Mouse (Mus musculus) forebrain, embryonic 16.5 days (tissue): ENCODE measurements around the gene Tgtp2. TPM values are rescaled to one million over a fixed set of nuclear protein-coding genes. Genes with fewer than 3 reads are reported as not detected.
"Not testable (repeated sequence)": the region's sequence is repeated elsewhere in the genome, so short reads cannot be mapped to it uniquely, and the experiment has no call there.

ENCODE experiments used
- ATAC-seq: fragments of 200-750 bp; cut with Nextera tagmentation; 2 replicates; pipeline ENCODE4 v1.8.0; 2017; ENCODE audit warnings: mild to moderate bottlenecking, moderate library complexity
- H3K27ac ChIP-seq: fragments of 300-500 bp; sonication (generic); 2 replicates; pipeline ENCODE4 v1.5.1; 2014; ENCODE audit warnings: low read length, control low read depth
- H3K27me3 ChIP-seq: fragments of 300-500 bp; sonication (generic); replicated peaks from 2 replicates; pipeline ENCODE4 v1.6.1; 2014; ENCODE audit warnings: low read length; ENCODE audit not compliant: control insufficient read depth, insufficient read depth
- H3K36me3 ChIP-seq: fragments of 300-500 bp; sonication (generic); 2 replicates; pipeline ENCODE4 v1.6.1; 2014; ENCODE audit not compliant: control insufficient read depth, insufficient read depth
- H3K4me1 ChIP-seq: fragments of 300-500 bp; sonication (generic); replicated peaks from 2 replicates; pipeline ENCODE4 v1.6.1; 2014; ENCODE audit warnings: low read length; ENCODE audit not compliant: control insufficient read depth, insufficient read depth
- H3K4me2 ChIP-seq: fragments of 300-500 bp; sonication (generic); 2 replicates; pipeline ENCODE4 v1.6.1; 2014; ENCODE audit warnings: mild to moderate bottlenecking, low read length, control low read depth
- H3K4me3 ChIP-seq: fragments of 300-500 bp; sonication (generic); replicated peaks from 2 replicates; pipeline ENCODE4 v1.5.1; 2014; ENCODE audit warnings: mild to moderate bottlenecking, low read length, control low read depth
- H3K9ac ChIP-seq: fragments of 300-500 bp; sonication (generic); replicated peaks from 2 replicates; pipeline ENCODE4 v1.6.1; 2014; ENCODE audit warnings: low read depth, low read length, control low read depth
- H3K9me3 ChIP-seq: fragments of 300-500 bp; sonication (generic); 2 replicates; pipeline ENCODE4 v1.6.1; 2016; ENCODE audit warnings: low read length; ENCODE audit not compliant: control insufficient read depth
- WGBS: fragments of 180-500 bp; shearing (Covaris S2); extraction: QIAGEN DNeasy Blood & Tissue Kit; methylation state at CpG from one replicate; pipeline ENCODE4 v1.1.7; 2014; 5-methylcytosine and 5-hydroxymethylcytosine counted together
- polyA plus RNA-seq: library from polyadenylated mRNA; unstranded; fragments of >200 nt; fragmentation: Nextera tagmentation; extraction: Ambion mirVana; gene quantifications from 2 replicates; pipeline ENCODE4 v1.2.1, GENCODE M21; 2015

The Tgtp2 gene
- not detected in 2 replicates for polyA plus RNA-seq

GRCm38 (mm10) chr11:49063713-49064469, at the start of gene Tgtp2:
Gene Tgtp2 (minus strand): TSS chr11:49064206.
- not testable (repeated sequence) for H3K9ac ChIP-seq, H3K4me1 ChIP-seq, ATAC-seq, H3K9me3 ChIP-seq, H3K27me3 ChIP-seq, H3K4me2 ChIP-seq, H3K4me3 ChIP-seq, H3K36me3 ChIP-seq, H3K27ac ChIP-seq
- WGBS = 87% methylated on average over 5 of the region's 5 CpGs

GRCm38 (mm10) chr11:49112624-49113219, 48.7 kb upstream of the Tgtp2 start:
- Histone ChIP-seq H3K27me3 (no peaks in the 10 kb centered on the region), H3K4me1 (no peaks in the 10 kb centered on the region), H3K4me2 (no peak overlapping the region), H3K9ac (no peak overlapping the region), H3K9me3 (no peaks in the 10 kb centered on the region), H3K27ac (no peak overlapping the region), H3K4me3 (no peak overlapping the region), H3K36me3 (no peaks in the 10 kb centered on the region)
- no peak for ATAC-seq
- 87% methylated on average over 6 of the region's 6 CpGs for WGBS

DNA sequence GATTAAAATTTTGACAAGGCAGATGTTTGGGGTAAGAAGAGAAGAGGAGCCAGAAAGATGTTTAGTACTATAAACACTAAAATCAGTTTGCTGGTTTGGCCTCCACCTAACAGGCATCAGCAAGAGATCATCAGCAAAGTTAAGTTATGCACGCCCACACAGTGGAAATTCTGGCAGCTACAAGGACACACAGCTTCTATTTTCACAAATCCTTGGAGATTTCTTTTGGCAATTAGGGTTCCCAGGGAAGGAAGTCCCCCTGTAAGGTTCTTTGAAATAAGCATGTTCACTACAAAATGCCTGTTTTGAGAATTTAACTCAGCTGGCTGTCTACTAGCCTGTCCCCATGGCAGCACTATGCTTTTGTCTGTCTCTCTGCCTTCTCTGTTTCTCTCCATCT, 47.0 kb upstream of the Tgtp2 start:
- H3K4me1 ChIP-seq = no peaks in the 10 kb centered on the region
- 67% methylated on average over 1 of the region's 1 CpGs for WGBS
- H3K27ac ChIP-seq = no peak overlapping the region
- H3K27me3 ChIP-seq = no peaks in the 10 kb centered on the region
- H3K36me3 ChIP-seq = no peaks in the 10 kb centered on the region
- no peak for ATAC-seq
- H3K9me3 ChIP-seq = no peaks in the 10 kb centered on the region
- H3K4me3 ChIP-seq = no peak overlapping the region
- no peak overlapping the region for H3K4me2 ChIP-seq
- H3K9ac ChIP-seq = no peak overlapping the region

DNA sequence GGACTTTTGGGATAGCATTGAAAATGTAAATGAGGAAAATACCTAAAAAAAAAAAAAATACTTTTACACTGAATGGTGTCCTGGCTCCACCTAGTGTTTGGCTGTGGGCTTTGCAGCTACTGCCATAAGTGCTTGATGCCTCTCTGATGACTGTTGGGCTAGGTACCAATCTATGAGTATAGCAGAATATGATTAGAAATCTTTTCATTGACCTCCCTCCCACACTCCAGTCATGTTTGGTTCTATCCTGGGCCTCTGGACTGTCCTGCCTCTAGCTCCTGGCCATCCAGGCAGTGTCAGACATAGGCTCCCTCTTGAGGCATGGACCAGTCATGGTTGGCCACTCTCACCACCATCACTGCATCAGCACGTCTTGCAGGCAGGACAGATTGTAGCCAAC, 44.8 kb upstream of the Tgtp2 start:
- Histone ChIP-seq H3K27ac (no peak overlapping the region), H3K9ac (no peak overlapping the region), H3K4me2 (no peak overlapping the region), H3K4me3 (no peak overlapping the region), H3K36me3 (no peaks in the 10 kb centered on the region), H3K9me3 (no peaks in the 10 kb centered on the region), H3K27me3 (no peaks in the 10 kb centered on the region), H3K4me1 (no peaks in the 10 kb centered on the region)
- WGBS = 24% methylated on average over 1 of the region's 1 CpGs
- no peak for ATAC-seq

DNA sequence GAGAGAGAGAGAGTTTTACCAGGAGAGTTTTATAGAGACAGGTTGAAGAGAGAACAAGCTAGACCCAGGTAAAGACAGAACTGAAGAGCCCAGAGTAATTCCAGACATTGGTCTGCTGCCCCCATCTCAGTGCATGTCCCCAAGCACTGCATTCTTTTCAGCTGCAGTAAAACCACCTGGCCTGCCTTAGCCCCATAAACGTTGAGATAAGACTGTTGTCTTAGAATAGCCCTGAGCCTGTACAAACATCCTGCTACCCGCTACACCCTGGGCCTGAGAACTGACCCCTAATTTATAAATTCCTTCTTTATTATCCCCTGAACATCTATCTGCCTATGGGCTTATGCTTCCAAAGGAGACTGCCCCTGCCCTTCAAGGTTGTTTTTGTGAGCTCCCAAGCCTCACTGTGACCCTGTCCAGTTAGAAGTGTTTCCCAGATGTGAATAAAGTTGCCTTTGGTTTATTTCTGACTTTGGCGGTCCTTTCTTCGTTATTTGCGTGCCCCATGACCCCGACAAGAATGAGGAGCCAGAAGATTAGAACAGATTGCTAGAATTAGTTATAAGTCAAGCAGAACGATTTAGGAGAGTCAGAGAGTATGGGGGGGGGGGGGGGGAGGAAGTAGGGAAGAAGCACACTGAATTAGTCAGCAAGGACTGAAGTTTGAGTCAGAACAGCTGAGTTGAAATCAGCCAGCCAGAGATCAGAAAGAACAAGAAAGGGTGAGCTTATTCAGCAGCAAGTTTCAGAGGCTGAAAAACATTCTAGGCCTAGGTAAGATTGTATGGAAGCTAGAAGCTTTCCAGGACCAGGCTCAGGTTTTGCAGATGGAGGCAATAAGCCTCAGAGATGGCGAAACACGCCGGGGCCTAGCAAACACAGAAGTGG, 43.9 kb upstream of the Tgtp2 start:
- Histone ChIP-seq H3K9me3 (no peaks in the 10 kb centered on the region), H3K4me1 (no peaks in the 10 kb centered on the region), H3K27me3 (no peaks in the 10 kb centered on the region), H3K4me2 (no peak overlapping the region), H3K4me3 (no peak overlapping the region), H3K36me3 (no peaks in the 10 kb centered on the region), H3K27ac (no peak overlapping the region), H3K9ac (no peak overlapping the region)
- 65% methylated on average over 10 of the region's 10 CpGs for WGBS
- no peak for ATAC-seq

GRCm38 (mm10) chr11:49105752-49106151, 41.7 kb upstream of the Tgtp2 start:
- Histone ChIP-seq H3K4me1 (no peaks in the 10 kb centered on the region), H3K27ac (no peak overlapping the region), H3K36me3 (no peaks in the 10 kb centered on the region), H3K4me3 (no peak overlapping the region), H3K4me2 (no peak overlapping the region), H3K9ac (no peak overlapping the region), H3K27me3 (no peaks in the 10 kb centered on the region), H3K9me3 (no peaks in the 10 kb centered on the region)
- ATAC-seq = no peak
- 50% methylated on average over 1 of the region's 1 CpGs for WGBS

- Histone ChIP-seq H3K27ac (no peak overlapping the region), H3K9ac (no peak overlapping the region), H3K4me1 (no peaks in the 10 kb centered on the region), H3K4me3 (no peak overlapping the region), H3K9me3 (no peaks in the 10 kb centered on the region), H3K27me3 (no peaks in the 10 kb centered on the region), H3K4me2 (no peak overlapping the region), H3K36me3 (no peaks in the 10 kb centered on the region)
- peak; percentile 88 for ATAC-seq
- WGBS = 14% methylated on average over 8 of the region's 8 CpGs
These were observed 39.2 kb upstream of the Tgtp2 start for GRCm38 (mm10) chr11:49103047-49103693.

GRCm38 (mm10) chr11:49101500-49101899, 37.5 kb upstream of the Tgtp2 start:
- H3K9me3 ChIP-seq = no peaks in the 10 kb centered on the region
- no peaks in the 10 kb centered on the region for H3K4me1 ChIP-seq
- no peak for ATAC-seq
- H3K4me3 ChIP-seq = no peak overlapping the region
- 60% methylated on average over 5 of the region's 5 CpGs for WGBS
- H3K36me3 ChIP-seq = no peaks in the 10 kb centered on the region
- H3K9ac ChIP-seq = no peak overlapping the region
- no peak overlapping the region for H3K4me2 ChIP-seq
- no peaks in the 10 kb centered on the region for H3K27me3 ChIP-seq
- H3K27ac ChIP-seq = no peak overlapping the region

- H3K4me1 ChIP-seq = no peaks in the 10 kb centered on the region
- H3K9ac ChIP-seq = no peak overlapping the region
- ATAC-seq = no peak
- H3K27ac ChIP-seq = no peak overlapping the region
- 87% methylated on average over 3 of the region's 3 CpGs for WGBS
- H3K9me3 ChIP-seq = no peaks in the 10 kb centered on the region
- no peak overlapping the region for H3K4me3 ChIP-seq
- no peaks in the 10 kb centered on the region for H3K36me3 ChIP-seq
- H3K4me2 ChIP-seq = no peak overlapping the region
- H3K27me3 ChIP-seq = no peaks in the 10 kb centered on the region
These were observed 36.4 kb upstream of the Tgtp2 start for GRCm38 (mm10) chr11:49100409-49100808.
